Mouse (Mus musculus) macrophage (primary cell): ENCODE measurements at regions not wholly inside any gene's neighbourhood (a gene's known extent, or its start where the extent isn't known, plus 50 kb on each side); places are given as distances from the start of the nearest gene placed in this dataset.

Experiments used
- H3K27ac ChIP-seq: fragments of 350-480 bp; formaldehyde crosslinking; 2 replicates; pipeline ENCODE4 v1.9.0; 2021
- H3K36me3 ChIP-seq: fragments of 350-480 bp; formaldehyde crosslinking; 2 replicates; pipeline ENCODE4 v1.9.0; 2021; ENCODE audit errors: inconsistent target
- H3K4me3 ChIP-seq: fragments of 350-480 bp; formaldehyde crosslinking; 2 replicates; pipeline ENCODE4 v1.9.0; 2021; ENCODE audit errors: inconsistent target
- H3K79me2 ChIP-seq: fragments of 350-480 bp; formaldehyde crosslinking; 2 replicates; pipeline ENCODE4 v1.9.0; 2021; ENCODE audit errors: inconsistent target
- WGBS: methylation state at CpG from one replicate; pipeline ENCODE4 v1.1.7; 2026; ENCODE audit warnings: inconsistent platforms; ENCODE audit not compliant: missing documents; 5-methylcytosine and 5-hydroxymethylcytosine counted together

GRCm38 (mm10) chr13:101233843-101234281 lies 400.6 kb upstream of the Slc30a5 start:
- Histone ChIP-seq H3K4me3 (no peak overlapping the region), H3K36me3 (no peaks in the 10 kb centered on the region), H3K79me2 (no peaks in the 10 kb centered on the region), H3K27ac (no peak overlapping the region)
- 73% methylated on average over 5 of the region's 5 CpGs for WGBS

GRCm38 (mm10) chr13:101233181-101233842 lies 400.1 kb upstream of the Slc30a5 start:
- WGBS = 81% methylated on average over 8 of the region's 8 CpGs
- no peaks in the 10 kb centered on the region for H3K36me3 ChIP-seq
- H3K4me3 ChIP-seq = no peak overlapping the region

GRCm38 (mm10) chr13:101229861-101230260 lies 396.6 kb upstream of the Slc30a5 start:
- WGBS = 90% methylated on average over 4 of the region's 4 CpGs
- Histone ChIP-seq H3K27ac (no peak overlapping the region), H3K4me3 (no peak overlapping the region), H3K36me3 (no peaks in the 10 kb centered on the region), H3K79me2 (no peaks in the 10 kb centered on the region)

More at GRCm38 (mm10) chr13:101233181-101233842, 400.1 kb upstream of the Slc30a5 start:
- H3K27ac ChIP-seq = no peak overlapping the region
- no peaks in the 10 kb centered on the region for H3K79me2 ChIP-seq

GRCm38 (mm10) chr13:101225366-101225765 lies 392.1 kb upstream of the Slc30a5 start:
- no peak overlapping the region for H3K4me3 ChIP-seq
- 76% methylated on average over 2 of the region's 2 CpGs for WGBS
- no peaks in the 10 kb centered on the region for H3K36me3 ChIP-seq
- H3K79me2 ChIP-seq = no peaks in the 10 kb centered on the region
- no peak overlapping the region for H3K27ac ChIP-seq

- no peak overlapping the region for H3K4me3 ChIP-seq
- H3K36me3 ChIP-seq = no peaks in the 10 kb centered on the region
- 84% methylated on average over 7 of the region's 7 CpGs for WGBS
- no peak overlapping the region for H3K27ac ChIP-seq
- H3K79me2 ChIP-seq = no peaks in the 10 kb centered on the region
Measured at GRCm38 (mm10) chr13:101221331-101222043, 388.3 kb upstream of the Slc30a5 start.

GRCm38 (mm10) chr13:101219568-101219967 lies 386.3 kb upstream of the Slc30a5 start:
- WGBS = 96% methylated on average over 5 of the region's 5 CpGs
- no peaks in the 10 kb centered on the region for H3K79me2 ChIP-seq

GRCm38 (mm10) chr13:101216897-101217480 lies 383.8 kb upstream of the Slc30a5 start:
- Histone ChIP-seq H3K4me3 (no peak overlapping the region), H3K36me3 (no peaks in the 10 kb centered on the region), H3K79me2 (no peaks in the 10 kb centered on the region), H3K27ac (no peak overlapping the region)
- 92% methylated on average over 8 of the region's 8 CpGs for WGBS

More at GRCm38 (mm10) chr13:101219568-101219967, 386.3 kb upstream of the Slc30a5 start:
- Histone ChIP-seq H3K4me3 (no peak overlapping the region), H3K27ac (no peak overlapping the region), H3K36me3 (no peaks in the 10 kb centered on the region)

- H3K79me2 ChIP-seq = no peaks in the 10 kb centered on the region
- no peaks in the 10 kb centered on the region for H3K36me3 ChIP-seq
- no peak overlapping the region for H3K4me3 ChIP-seq
- 87% methylated on average over 4 of the region's 4 CpGs for WGBS
- no peak overlapping the region for H3K27ac ChIP-seq
Measured at GRCm38 (mm10) chr13:101216421-101216820, 383.2 kb upstream of the Slc30a5 start.

GRCm38 (mm10) chr13:101215792-101216221 lies 382.6 kb upstream of the Slc30a5 start:
- WGBS = 91% methylated on average over 11 of the region's 11 CpGs
- no peak overlapping the region for H3K27ac ChIP-seq
- H3K79me2 ChIP-seq = no peaks in the 10 kb centered on the region
- H3K4me3 ChIP-seq = no peak overlapping the region
- H3K36me3 ChIP-seq = no peaks in the 10 kb centered on the region

- WGBS = 85% methylated on average over 5 of the region's 5 CpGs
- Histone ChIP-seq H3K27ac (no peak overlapping the region), H3K79me2 (no peaks in the 10 kb centered on the region), H3K4me3 (no peak overlapping the region), H3K36me3 (no peaks in the 10 kb centered on the region)
Measured at GRCm38 (mm10) chr13:101215131-101215641, 382.0 kb upstream of the Slc30a5 start.

GRCm38 (mm10) chr13:101214094-101214493 lies 380.9 kb upstream of the Slc30a5 start:
- no peak overlapping the region for H3K27ac ChIP-seq
- no peaks in the 10 kb centered on the region for H3K36me3 ChIP-seq
- WGBS = 84% methylated on average over 2 of the region's 2 CpGs
- no peaks in the 10 kb centered on the region for H3K79me2 ChIP-seq
- no peak overlapping the region for H3K4me3 ChIP-seq

GRCm38 (mm10) chr13:101213121-101213916 lies 380.1 kb upstream of the Slc30a5 start:
- Histone ChIP-seq H3K27ac (no peak overlapping the region), H3K4me3 (no peak overlapping the region)
- WGBS = 90% methylated on average over 13 of the region's 13 CpGs

GRCm38 (mm10) chr13:101212341-101212895 lies 379.2 kb upstream of the Slc30a5 start:
- WGBS = 90% methylated on average over 5 of the region's 5 CpGs
- Histone ChIP-seq H3K4me3 (no peak overlapping the region), H3K27ac (no peak overlapping the region), H3K79me2 (no peaks in the 10 kb centered on the region), H3K36me3 (no peaks in the 10 kb centered on the region)

More at GRCm38 (mm10) chr13:101213121-101213916, 380.1 kb upstream of the Slc30a5 start:
- Histone ChIP-seq H3K79me2 (no peaks in the 10 kb centered on the region), H3K36me3 (no peaks in the 10 kb centered on the region)

GRCm38 (mm10) chr13:101208788-101209187 lies 375.6 kb upstream of the Slc30a5 start:
- WGBS = 92% methylated on average over 9 of the region's 9 CpGs
- Histone ChIP-seq H3K27ac (no peak overlapping the region), H3K4me3 (no peak overlapping the region), H3K79me2 (no peaks in the 10 kb centered on the region), H3K36me3 (no peaks in the 10 kb centered on the region)
